Mouse (Mus musculus) midbrain, embryonic 13.5 days (tissue): ENCODE results near the gene Tcf15. TPM values are rescaled to one million over a fixed set of nuclear protein-coding genes. Genes with fewer than 3 reads are reported as not detected.

Source experiments
- ATAC-seq: fragments of 200-750 bp; cut with Nextera tagmentation; 2 replicates; pipeline ENCODE4 v1.8.0; 2017; ENCODE audit warnings: mild to moderate bottlenecking, moderate TSS enrichment, moderate library complexity
- H3K27ac ChIP-seq: fragments of 300-500 bp; sonication (generic); 2 replicates; pipeline ENCODE4 v1.5.1; 2015; ENCODE audit warnings: inconsistent platforms, mild to moderate bottlenecking, moderate library complexity
- H3K27me3 ChIP-seq: fragments of 300-500 bp; sonication (generic); 2 replicates; pipeline ENCODE4 v1.6.1; 2015; ENCODE audit warnings: mild to moderate bottlenecking, inconsistent platforms
- H3K36me3 ChIP-seq: fragments of 300-500 bp; sonication (generic); 2 replicates; pipeline ENCODE4 v1.6.1; 2015; ENCODE audit warnings: mild to moderate bottlenecking, inconsistent platforms
- H3K4me1 ChIP-seq: fragments of 300-500 bp; sonication (generic); replicated peaks from 2 replicates; pipeline ENCODE4 v1.6.1; 2015; ENCODE audit warnings: inconsistent platforms
- H3K4me2 ChIP-seq: fragments of 300-500 bp; sonication (generic); replicated peaks from 2 replicates; pipeline ENCODE4 v1.6.1; 2015; ENCODE audit warnings: moderate library complexity, mild to moderate bottlenecking, inconsistent platforms
- H3K4me3 ChIP-seq: fragments of 300-500 bp; sonication (generic); replicated peaks from 2 replicates; pipeline ENCODE4 v1.5.1; 2015; ENCODE audit warnings: mild to moderate bottlenecking, inconsistent platforms
- H3K9ac ChIP-seq: fragments of 300-500 bp; sonication (generic); replicated peaks from 2 replicates; pipeline ENCODE4 v1.6.1; 2015; ENCODE audit warnings: mild to moderate bottlenecking, inconsistent platforms
- H3K9me3 ChIP-seq: fragments of 300-500 bp; sonication (generic); 2 replicates; pipeline ENCODE4 v1.6.1; 2016; ENCODE audit warnings: mild to moderate bottlenecking, inconsistent platforms
- WGBS: fragments of 180-500 bp; shearing (Covaris S2); methylation state at CpG from one replicate; pipeline ENCODE4 v1.1.7; 2015; 5-methylcytosine and 5-hydroxymethylcytosine counted together
- polyA plus RNA-seq: library from polyadenylated mRNA; unstranded; fragments of >200 nt; fragmentation: Nextera tagmentation; extraction: Ambion mirVana; gene quantifications from 2 replicates; pipeline ENCODE4 v1.2.1, GENCODE M21; 2015

Tcf15 gene
- 1.0 and 1.8 TPM in 2 replicates for polyA plus RNA-seq

- Histone ChIP-seq H3K27me3 (peaks cover 70% of the 10 kb centered on the region), H3K9ac (peak within 1 kb of the TSS; percentile 56), H3K4me2 (peak within 1 kb of the TSS; percentile 68), H3K36me3 (no peaks in the 10 kb centered on the region), H3K4me3 (peak within 1 kb of the TSS; percentile 46), H3K27ac (no peak within 1 kb of the TSS), H3K4me1 (peaks cover 36% of the 10 kb centered on the region), H3K9me3 (no peaks in the 10 kb centered on the region)
- peak; percentile 59 for ATAC-seq
- WGBS = under 1% methylated on average over 117 of the region's 118 CpGs
These were observed at the start of gene Tcf15 for GRCm38 (mm10) chr2:152143279-152144157. Gene Tcf15, plus strand, starts transcription at chr2:152143561.

- Histone ChIP-seq H3K27ac (peak overlapping the region; percentile 64), H3K9ac (peak overlapping the region; percentile 56), H3K9me3 (no peaks in the 10 kb centered on the region), H3K4me2 (peak overlapping the region; percentile 29), H3K4me3 (0 out of 2 replicates have a peak overlapping the region, but pooled peaks have one; percentile 3), H3K27me3 (peaks cover 30% of the 10 kb centered on the region), H3K36me3 (peaks cover 22% of the 10 kb centered on the region), H3K4me1 (peaks cover 66% of the 10 kb centered on the region)
- 2% methylated on average over 29 of the region's 29 CpGs for WGBS
- peak; percentile 21 for ATAC-seq
These were observed 48.4 kb upstream of the Tcf15 start for GRCm38 (mm10) chr2:152094856-152095545.

DNA sequence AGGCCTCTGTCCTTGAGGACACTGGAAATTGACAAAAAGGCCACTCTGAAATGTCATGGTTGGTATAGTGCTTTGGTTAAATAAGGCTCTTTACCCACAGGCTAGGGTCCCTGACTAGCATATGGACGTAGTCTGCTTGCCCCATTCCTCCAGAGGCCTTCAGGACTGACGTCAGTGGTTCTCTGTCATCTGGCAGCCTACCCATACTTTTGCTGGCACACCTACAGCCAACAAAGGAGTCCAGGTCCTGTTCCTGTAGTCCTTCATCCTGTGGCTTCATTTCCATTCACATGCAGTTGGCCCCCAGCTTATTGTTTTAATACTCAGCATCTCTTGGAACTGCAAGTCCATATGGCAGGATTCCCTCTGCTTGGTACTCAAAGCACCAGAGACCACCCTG lies 46.4 kb upstream of the Tcf15 start:
- 0 out of 2 replicates have a peak, but pooled peaks have one; percentile 2 for ATAC-seq
- 55% methylated on average over 2 of the region's 2 CpGs for WGBS
- Histone ChIP-seq H3K36me3 (peaks cover 13% of the 10 kb centered on the region), H3K4me2 (no peak overlapping the region), H3K4me1 (peaks cover 47% of the 10 kb centered on the region), H3K9me3 (no peaks in the 10 kb centered on the region), H3K27ac (no peak overlapping the region), H3K27me3 (peaks cover 34% of the 10 kb centered on the region), H3K9ac (no peak overlapping the region), H3K4me3 (no peak overlapping the region)

DNA sequence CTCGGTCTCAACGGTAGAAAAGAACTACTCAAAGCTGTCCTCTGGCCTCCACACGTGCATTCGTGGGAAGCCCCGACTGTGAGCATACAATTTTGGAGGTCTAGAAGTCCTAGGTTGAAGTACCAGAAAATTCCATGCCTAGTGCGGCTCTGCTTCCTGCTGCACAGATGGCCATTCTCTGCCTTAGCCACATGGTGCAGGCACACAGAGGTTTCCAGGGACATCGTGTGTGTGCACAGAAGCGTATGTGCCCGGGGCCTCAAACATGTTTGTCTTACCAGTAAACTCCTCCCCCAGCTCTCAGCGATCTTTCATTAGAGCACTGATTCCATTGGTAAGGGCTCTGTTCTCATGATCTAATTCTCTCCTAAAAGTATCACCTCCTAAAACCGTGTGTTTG lies 45.4 kb upstream of the Tcf15 start:
- WGBS = 75% methylated on average over 11 of the region's 11 CpGs
- Histone ChIP-seq H3K4me3 (no peak overlapping the region), H3K27ac (peak overlapping the region; percentile 45; the same call in 1 of the 2 replicates), H3K27me3 (peaks cover 26% of the 10 kb centered on the region), H3K9me3 (no peaks in the 10 kb centered on the region), H3K4me2 (no peak overlapping the region), H3K36me3 (peaks cover 13% of the 10 kb centered on the region), H3K9ac (no peak overlapping the region), H3K4me1 (peaks cover 44% of the 10 kb centered on the region)
- no peak for ATAC-seq

GRCm38 (mm10) chr2:152099538-152099937 lies 43.8 kb upstream of the Tcf15 start:
- Histone ChIP-seq H3K9ac (no peak overlapping the region), H3K9me3 (no peaks in the 10 kb centered on the region), H3K4me1 (peaks cover 28% of the 10 kb centered on the region), H3K4me3 (no peak overlapping the region), H3K36me3 (0 out of 2 replicates have a peak, but pooled peaks cover under 1% of the 10 kb centered on the region), H3K4me2 (no peak overlapping the region), H3K27me3 (peaks cover 14% of the 10 kb centered on the region), H3K27ac (no peak overlapping the region)
- no peak for ATAC-seq
- 70% methylated on average over 3 of the region's 3 CpGs for WGBS

DNA sequence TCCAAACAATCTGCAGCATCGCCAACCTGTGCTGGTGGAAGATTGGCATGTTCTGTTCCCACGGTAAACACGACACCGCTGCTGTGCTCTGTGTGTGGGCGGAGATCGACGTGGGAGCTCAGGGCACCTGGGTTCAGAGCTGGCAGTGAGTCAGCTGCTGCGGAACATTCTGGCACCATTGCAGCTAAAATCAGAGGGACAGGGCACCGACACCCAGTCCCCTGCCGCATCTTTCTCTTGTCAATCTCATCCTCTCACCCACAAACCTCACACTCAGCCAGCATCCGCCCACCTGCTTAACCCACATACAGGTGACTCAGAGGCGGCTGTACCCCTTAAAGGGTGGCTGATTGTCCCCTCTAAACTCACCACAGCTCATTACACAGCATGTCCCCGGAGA lies 41.6 kb upstream of the Tcf15 start:
- Histone ChIP-seq H3K4me2 (no peak overlapping the region), H3K27me3 (peaks cover 8% of the 10 kb centered on the region; the same call in 1 of the 2 replicates), H3K36me3 (no peaks in the 10 kb centered on the region), H3K9ac (no peak overlapping the region; the same call in 1 of the 2 replicates), H3K4me1 (peaks cover 32% of the 10 kb centered on the region), H3K4me3 (no peak overlapping the region), H3K9me3 (no peaks in the 10 kb centered on the region), H3K27ac (no peak overlapping the region)
- no peak for ATAC-seq
- 78% methylated on average over 13 of the region's 13 CpGs for WGBS

GRCm38 (mm10) chr2:152102369-152102768 lies 41.0 kb upstream of the Tcf15 start:
- no peak for ATAC-seq
- Histone ChIP-seq H3K4me3 (no peak overlapping the region), H3K4me1 (peaks cover 26% of the 10 kb centered on the region), H3K36me3 (no peaks in the 10 kb centered on the region), H3K9ac (no peak overlapping the region), H3K27ac (no peak overlapping the region), H3K4me2 (no peak overlapping the region), H3K9me3 (no peaks in the 10 kb centered on the region), H3K27me3 (peaks cover 8% of the 10 kb centered on the region; the same call in 1 of the 2 replicates)
- 59% methylated on average over 6 of the region's 6 CpGs for WGBS

DNA sequence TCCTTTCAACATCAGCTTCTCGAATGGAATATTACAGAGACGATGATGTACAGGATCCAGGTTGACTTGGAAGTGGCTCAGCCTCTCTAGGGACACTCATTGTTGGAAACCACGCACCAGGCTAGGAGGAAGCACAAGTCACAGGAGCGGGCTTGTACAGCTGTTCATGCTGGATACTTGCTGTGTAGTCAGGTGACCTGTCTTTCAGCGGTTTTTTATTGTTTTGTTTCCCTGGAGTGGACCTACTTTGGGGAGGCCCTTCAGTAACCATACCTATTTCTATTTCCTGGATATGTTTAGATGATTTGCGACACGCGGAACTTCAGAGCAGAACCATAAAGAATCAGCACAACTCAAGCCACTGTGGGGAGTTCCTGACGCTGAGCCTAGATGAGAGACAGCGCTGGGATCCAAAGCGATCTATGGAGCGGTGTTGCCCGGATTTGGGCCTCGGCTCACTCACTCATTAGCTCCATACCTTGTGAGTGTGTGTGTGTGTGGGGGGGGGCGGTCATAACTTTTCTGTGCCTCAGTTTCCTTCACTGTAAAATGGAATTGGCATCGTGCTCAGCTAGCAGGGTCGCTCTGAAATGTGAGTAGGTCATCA lies 38.5 kb upstream of the Tcf15 start:
- Histone ChIP-seq H3K36me3 (no peaks in the 10 kb centered on the region), H3K4me2 (peak overlapping the region; percentile 70), H3K4me3 (peak overlapping the region; percentile 57), H3K27me3 (peaks cover 8% of the 10 kb centered on the region; the same call in 1 of the 2 replicates), H3K9ac (peak overlapping the region; percentile 79), H3K4me1 (peaks cover 27% of the 10 kb centered on the region), H3K27ac (no peak overlapping the region; the same call in 1 of the 2 replicates), H3K9me3 (no peaks in the 10 kb centered on the region)
- WGBS = 23% methylated on average over 17 of the region's 17 CpGs
- peak; percentile 32 for ATAC-seq

DNA sequence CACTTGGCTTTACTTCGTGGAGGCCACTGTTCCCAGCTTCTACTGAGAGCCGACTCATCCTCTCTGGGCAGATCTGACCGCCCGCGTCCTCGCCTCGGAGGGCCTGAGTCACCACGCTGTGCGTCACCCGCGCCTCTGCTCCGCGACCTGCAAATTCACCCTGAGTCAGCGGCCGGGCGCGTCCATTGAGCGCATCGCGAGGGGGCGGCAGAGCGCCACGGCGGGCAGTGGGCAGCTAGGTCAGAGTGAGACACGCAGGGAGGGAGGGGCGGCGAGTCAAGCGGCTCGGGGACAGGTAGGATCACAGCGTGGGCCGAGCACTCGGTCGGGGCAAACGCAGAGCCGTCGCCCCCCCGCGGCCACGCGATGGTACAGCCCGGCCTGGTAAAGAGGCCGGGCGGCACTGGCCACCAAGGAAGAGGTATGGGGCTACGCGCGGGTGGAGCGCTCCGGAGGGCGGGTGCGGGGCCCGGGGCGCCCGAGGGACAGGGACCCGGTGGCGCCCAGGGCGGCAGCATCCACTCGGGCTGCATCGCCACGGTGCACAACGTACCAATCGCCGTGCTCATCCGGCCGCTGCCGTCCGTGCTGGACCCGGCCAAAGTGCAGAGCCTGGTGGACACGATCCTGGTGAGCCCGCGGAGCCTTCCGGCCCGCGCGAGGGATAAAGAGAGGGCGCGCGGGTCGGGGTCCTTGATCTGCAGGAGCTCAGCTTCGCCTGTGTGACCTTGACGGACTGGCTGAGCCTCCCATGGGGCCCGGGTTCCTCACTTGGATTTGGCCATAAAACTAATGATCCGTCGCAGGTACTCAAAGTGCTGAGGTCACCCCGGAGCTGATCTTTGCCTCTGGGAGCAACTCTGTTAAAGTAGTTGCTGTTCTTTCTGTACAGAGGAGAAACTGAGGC lies 37.8 kb upstream of the Tcf15 start, which contains the start of gene Srxn1:
Srxn1 (plus strand) TSS at position 199 of the 907 bp plus-strand sequence.
- Histone ChIP-seq H3K4me3 (peak within 1 kb of the TSS; percentile 57), H3K9me3 (no peaks in the 10 kb centered on the region), H3K9ac (peak within 1 kb of the TSS; percentile 79), H3K27ac (peak within 1 kb of the TSS; percentile 55), H3K4me2 (peak within 1 kb of the TSS; percentile 70), H3K4me1 (peaks cover 27% of the 10 kb centered on the region), H3K27me3 (peaks cover 8% of the 10 kb centered on the region; the same call in 1 of the 2 replicates), H3K36me3 (no peaks in the 10 kb centered on the region)
- 1% methylated on average over 82 of the region's 84 CpGs for WGBS
- ATAC-seq = peak; percentile 90

GRCm38 (mm10) chr2:152106225-152106595 lies 37.2 kb upstream of the Tcf15 start:
- Histone ChIP-seq H3K9ac (no peak overlapping the region), H3K36me3 (no peaks in the 10 kb centered on the region), H3K27me3 (peaks cover 8% of the 10 kb centered on the region; the same call in 1 of the 2 replicates), H3K27ac (no peak overlapping the region), H3K9me3 (no peaks in the 10 kb centered on the region), H3K4me2 (peak overlapping the region; percentile 70), H3K4me1 (peaks cover 27% of the 10 kb centered on the region), H3K4me3 (peak overlapping the region; percentile 57)
- WGBS = 82% methylated on average over 3 of the region's 3 CpGs
- no peak for ATAC-seq

GRCm38 (mm10) chr2:152106597-152106996 lies 36.8 kb upstream of the Tcf15 start:
- peak overlapping the region; percentile 57; the same call in 1 of the 2 replicates for H3K4me3 ChIP-seq
- 92% methylated on average over 10 of the region's 10 CpGs for WGBS
- H3K27ac ChIP-seq = no peak overlapping the region
- no peaks in the 10 kb centered on the region for H3K9me3 ChIP-seq
- no peak overlapping the region for H3K9ac ChIP-seq
- H3K36me3 ChIP-seq = no peaks in the 10 kb centered on the region
- H3K4me1 ChIP-seq = peaks cover 27% of the 10 kb centered on the region
- peaks cover 7% of the 10 kb centered on the region; the same call in 1 of the 2 replicates for H3K27me3 ChIP-seq
- peak overlapping the region; percentile 70; the same call in 1 of the 2 replicates for H3K4me2 ChIP-seq
- no peak for ATAC-seq
